Mouse (Mus musculus) right cerebral cortex, postnatal 25 days (tissue): ENCODE results near the gene Prelid3b.
A peak's percentile ranks its signal among the peaks of the same experiment; 100 is the strongest.

Experiments used
- DNase-seq: peaks from one replicate; pipeline ENCODE4 v3.0.0; 2022

Prelid3b gene

DNA sequence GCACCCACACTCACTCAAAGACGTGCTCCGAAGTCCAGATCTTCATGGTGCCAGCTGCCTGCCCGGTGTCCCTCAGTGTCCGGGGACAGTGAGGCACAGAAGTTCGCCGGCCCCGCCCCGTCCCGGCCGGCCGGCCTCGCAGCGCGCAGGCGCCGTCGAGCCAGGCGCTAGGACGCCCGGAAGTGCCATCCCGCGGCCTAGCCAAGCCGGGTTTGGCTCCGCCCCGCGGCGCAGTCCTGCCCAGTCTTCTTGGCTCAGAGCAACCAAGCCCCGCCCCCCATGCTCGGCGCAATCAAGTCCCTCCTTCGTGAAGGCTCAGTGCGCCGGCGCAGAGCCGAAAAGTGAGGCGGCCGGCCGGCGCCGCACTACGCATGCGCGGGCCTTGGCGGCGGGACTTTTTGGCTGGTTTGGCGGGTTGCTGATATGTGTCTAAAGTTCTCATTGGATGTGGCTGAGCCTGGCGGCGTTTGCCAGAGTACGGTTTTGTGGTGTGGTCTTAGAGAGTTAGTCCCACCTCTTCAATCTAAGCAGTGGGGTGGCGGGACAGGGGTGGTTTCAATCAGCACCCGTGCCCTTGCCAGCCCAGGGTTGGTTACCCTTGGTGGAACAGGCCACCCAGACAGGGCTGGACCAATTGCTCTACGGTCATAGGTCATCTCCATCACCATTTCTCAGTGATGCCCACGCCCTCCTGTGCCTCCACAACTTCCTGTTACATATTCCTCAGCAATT lies at the start of gene Prelid3b:
TSS of gene Prelid3b (minus strand) at position 264 of the 732 bp plus-strand sequence.
- peak; percentile 99 for DNase-seq

DNA sequence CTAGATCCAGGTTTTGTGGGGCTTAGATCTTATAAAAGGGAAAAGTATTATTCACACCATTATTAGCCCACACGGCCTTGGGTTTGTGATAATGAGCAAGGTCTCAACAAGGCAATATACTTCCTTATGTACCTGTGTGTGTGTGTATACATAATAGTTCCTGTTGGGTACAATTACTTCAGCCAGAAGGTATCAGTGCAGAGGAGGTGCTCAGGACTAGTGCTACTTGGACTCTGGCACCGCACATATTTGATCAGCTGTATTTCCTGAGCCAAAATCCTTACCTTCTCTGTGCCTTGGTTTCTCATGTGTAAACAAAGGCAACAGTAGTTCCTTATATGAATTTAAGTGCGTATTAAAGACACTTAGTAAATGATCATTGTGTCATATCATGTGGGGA lies 49.3 kb upstream of the Prelid3b start:
- DNase-seq = no peak

- no peak for DNase-seq
Observed at GRCm38 (mm10) chr2:174517141-174518079, 44.5 kb upstream of the Prelid3b start.

GRCm38 (mm10) chr2:174514887-174515286 lies 42.0 kb upstream of the Prelid3b start:
- DNase-seq = no peak

DNA sequence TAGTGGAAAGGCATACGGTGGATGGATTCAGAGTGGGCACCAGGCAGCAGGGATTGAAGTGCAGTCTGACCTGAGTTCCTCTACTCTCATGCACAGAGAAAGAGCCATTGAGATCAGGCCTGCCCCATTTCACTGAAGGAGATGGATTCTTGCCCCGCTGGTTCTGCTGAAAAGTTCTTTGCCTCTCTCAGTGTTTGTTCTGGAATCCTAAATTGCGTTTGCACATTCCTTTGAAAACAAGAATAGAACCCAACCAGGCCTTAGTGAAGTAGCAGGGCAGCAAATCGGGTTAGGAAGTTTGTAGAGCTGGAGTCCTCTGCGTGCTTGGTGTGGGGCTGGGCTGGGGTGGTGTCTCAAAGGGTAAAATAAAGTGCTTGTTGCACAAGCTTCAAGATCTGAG lies 40.9 kb upstream of the Prelid3b start:
- DNase-seq = no peak

DNA sequence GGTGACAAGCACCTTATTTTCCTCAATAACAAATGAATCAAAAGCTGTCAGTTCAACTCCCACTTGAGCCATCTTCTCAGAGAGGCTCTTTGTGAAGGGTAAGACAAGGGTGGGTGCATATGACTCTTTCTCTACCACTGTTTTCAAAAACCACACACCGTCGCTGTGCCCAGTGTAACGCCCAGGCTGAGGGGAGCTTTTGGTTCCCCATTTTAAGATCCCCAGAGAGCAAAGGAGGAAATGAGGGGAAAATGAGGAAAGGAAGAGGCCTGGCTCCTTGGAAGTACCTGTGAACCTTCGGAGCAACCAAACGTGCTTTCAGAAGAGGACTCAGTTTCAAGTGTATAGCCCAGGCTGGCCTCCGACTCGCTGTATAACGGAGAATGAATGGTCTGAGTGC lies 36.9 kb upstream of the Prelid3b start:
- no peak for DNase-seq

GRCm38 (mm10) chr2:174507998-174508397 lies 35.1 kb upstream of the Prelid3b start:
- DNase-seq = no peak

DNA sequence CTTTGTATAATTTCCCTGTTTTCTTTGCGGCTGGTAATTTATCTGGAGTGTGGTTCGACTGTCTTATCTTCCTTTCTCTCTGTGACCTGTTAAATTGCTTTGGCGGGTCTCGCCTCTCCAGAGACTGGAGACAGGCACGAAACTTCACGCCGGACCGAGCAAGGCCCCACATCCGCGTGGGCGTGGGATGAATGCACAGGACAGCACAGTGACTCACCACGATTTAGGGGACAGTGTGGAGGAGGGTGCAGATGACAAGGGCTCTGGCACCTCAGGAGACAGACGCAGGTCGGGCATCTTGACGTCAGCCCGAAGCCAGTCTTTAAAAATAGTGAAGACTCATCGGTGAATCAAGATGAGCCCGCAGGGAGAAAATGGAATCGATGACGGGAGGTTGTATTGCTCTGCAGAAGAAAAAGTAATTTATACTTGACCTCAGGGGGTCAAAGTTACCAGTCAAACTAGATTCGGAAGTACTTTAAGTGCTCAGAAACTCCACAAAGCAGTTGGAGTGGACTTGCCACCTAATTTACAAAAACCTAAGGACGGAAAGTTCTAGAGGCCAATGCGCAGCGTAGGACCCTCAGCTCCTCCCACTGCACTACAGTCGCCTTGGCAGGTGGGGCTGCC lies 30.1 kb upstream of the Prelid3b start:
- no peak for DNase-seq

- no peak for DNase-seq
Observed at GRCm38 (mm10) chr2:174502321-174502720, 29.4 kb upstream of the Prelid3b start.

DNA sequence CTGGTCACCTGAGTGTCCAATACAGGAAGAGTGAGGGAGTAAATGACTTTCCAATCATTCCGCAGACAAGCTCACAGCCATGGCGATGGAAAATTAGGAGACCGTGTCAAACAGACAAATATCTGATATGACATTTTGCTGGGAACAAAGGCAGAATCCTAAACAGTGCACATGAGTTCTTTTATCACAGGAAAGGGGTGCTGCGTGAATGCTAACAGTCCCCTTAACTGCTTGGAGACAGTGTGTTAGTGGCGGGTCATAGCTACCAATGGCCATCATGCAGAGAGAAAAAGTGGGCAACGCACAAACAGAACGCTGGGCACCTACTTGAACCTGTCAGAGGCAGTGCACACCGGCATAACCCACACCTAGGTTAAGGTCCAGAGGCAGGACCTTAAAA lies 28.6 kb upstream of the Prelid3b start:
- DNase-seq = no peak

DNA sequence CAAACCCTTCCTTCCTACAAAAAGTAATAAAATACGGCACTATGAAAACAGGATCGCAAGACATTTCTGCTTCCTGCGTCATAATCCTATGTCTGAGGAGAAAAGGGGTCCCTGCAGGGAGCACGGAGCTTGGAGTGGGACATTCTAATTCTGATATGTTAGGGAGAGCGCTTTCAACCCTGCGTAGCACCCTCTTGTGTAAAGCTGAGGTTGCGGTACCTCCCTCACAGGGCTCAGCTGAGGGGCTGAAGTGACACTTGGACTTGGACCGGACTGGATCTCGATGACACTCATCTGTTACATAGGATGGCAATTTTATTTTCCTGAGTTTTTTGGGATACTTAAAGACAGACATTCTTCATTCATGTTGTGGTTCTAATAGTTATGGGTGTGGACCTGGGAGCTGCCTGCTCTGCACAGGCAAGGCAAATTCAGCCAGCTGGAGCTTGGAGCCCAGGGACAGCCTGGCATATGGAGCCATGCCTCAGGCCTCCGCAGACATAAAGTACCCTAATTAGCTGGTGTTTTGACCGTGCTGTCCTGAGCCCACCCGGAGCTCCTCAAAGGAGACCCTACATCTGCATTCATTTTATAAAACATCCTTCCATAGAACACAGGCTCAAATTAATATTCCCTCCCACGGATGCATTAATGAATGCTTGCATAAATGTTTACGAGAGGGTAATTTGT lies 28.1 kb upstream of the Prelid3b start:
- no peak for DNase-seq

DNA sequence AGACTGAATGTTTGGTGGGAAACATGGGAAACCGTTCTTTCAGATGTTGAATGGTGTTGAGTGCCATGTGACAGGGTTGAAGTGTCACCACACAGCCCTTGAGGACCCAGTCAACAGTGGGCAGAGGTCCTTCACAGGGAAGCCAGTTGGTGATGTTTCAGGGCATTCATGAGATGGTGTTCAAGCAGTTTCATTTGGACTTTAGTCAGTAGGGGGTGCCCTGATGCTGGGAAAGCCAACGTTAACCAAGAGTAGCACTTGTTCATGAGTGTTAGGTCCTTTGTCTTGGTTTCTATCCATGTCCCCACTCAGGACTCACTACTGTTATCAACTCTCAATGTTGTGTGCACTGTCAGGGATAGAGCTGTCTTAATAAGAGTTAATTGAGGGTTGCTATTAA lies 20.0 kb upstream of the Prelid3b start:
- DNase-seq = no peak

- no peak for DNase-seq
Observed at GRCm38 (mm10) chr2:174487005-174487404, 14.1 kb upstream of the Prelid3b start.

- DNase-seq = no peak
Observed at GRCm38 (mm10) chr2:174478746-174479145, 5.9 kb upstream of the Prelid3b start.

- no peak for DNase-seq
Observed at GRCm38 (mm10) chr2:174477543-174478319, 4.8 kb upstream of the Prelid3b start.

- no peak for DNase-seq
Observed at GRCm38 (mm10) chr2:174473550-174473927, 658 bp upstream of the Prelid3b start.

DNA sequence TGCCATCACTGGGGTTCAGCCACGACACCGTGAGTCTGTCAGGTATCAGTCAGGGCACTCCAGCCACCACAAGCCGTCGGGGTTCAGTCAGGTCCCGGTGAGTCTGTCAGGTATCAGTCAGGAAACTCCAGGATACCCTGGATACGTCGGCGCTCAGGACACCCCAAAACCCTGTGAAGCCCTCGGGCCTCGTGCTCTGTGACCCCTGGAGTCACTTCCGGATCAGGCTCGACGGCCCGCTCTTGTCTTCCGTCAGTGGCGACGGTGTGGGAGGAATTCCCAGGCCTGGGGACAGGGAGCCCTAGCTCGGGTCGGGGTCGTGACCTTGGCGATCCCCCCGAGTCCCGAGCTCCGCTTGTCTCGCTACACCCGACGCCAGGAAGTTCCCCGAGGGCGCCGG lies 474 bp downstream of the Prelid3b start:
- no peak for DNase-seq

- no peak for DNase-seq
Observed at GRCm38 (mm10) chr2:174470786-174471405, 2.0 kb downstream of the Prelid3b start.

- no peak for DNase-seq
Observed at GRCm38 (mm10) chr2:174470333-174470732, 2.5 kb downstream of the Prelid3b start.

DNA sequence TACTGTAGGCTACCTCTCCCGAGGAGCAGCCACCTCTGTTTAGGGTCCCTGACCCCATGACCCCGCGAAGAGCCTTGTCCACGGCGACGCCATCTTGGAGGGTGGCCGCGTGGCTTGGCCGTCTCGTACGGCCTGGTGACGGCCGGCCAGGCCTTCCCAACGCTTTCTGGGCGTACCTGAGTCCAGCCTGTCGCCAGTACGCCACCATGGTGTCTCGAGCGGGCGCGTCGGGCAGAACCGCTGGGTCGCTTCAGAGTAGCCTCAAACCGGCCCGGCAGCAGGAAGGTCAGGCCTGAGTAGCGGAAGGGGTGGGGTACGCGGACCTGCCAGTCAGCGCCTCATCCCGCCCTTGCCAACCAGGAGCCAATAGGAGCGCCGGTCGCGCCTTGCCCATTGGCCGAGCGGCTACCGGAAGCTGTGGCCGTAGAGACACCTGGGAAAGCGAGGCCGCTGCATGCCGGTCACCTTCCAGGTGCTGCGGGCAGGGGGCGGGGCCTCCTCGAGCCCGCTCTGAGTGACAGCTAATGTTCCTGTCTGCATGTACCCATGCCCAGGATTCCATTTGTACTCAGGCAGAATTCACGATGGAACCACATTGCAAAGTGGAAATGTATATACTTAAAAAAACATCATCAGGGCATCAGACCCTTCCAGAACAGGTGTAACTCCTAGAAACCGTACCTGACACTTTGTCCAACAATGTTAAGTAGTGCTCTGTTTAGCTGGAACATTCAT lies 8.9 kb downstream of the Prelid3b start, which contains the start of gene Atp5e:
TSS of gene Atp5e (minus strand) at position 317 of the 735 bp plus-strand sequence.
- DNase-seq = peak; percentile 98

- DNase-seq = peak; percentile 13
Observed at GRCm38 (mm10) chr2:174463370-174463769, 9.5 kb downstream of the Prelid3b start.
